Mouse (Mus musculus): ENCODE measurements at regions not wholly inside any gene's neighbourhood (a gene's known extent, or its start where the extent isn't known, plus 50 kb on each side); places are given as distances from the start of the nearest gene placed in this dataset.

DNA sequence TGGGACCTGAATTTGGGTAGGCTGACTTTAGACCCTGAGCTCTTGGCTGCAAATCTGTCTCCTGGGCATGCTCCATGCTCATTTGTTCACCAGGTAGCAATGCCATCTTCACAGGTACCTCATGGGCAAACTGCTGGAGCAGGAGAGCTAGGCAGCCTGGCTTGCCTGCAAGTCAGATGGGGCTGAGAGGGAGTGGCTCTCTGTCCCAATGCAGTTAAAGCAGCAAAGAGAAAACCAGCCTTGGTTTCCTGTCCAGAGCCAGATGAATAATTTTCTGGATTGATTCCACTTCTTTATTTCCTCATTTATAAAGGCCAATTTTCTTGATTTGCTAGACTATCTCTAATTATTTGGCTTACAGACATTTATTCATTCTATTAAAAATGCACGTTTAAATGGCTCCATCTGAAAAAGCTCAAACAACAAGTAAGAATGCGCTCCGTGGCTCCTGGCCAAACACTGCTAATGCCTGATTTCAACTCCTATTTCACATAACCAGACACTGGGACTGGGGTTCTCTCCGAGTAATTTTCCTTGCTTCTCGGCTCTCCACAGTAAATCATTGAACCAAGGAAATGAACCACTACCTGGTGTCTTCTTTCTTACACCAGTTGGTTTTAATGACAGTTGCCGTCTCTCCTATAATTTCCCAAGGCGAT is 60.5 kb downstream of the Rsl24d1 start:
- DNase-seq: no peak

DNA sequence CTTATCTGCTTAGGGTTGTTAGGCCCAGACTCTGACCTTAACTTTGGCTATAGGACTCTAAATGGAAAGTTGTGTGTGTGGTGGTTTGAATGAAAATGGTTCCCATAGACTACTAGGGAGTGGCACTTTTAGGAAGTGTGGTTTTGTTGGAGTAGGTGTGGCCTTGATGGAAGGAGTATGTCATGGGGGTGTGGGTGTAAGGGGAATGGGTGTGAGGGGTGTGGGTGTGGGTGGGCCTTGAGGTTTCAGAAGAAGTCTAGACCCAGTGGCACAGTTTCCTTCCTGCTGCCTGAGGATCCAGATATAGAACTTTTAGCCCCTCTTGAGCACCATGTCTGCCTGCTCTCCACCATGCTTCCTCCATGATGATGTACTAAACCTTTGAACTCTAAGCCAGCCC is 63.4 kb downstream of the Rsl24d1 start:
- no peak for DNase-seq

DNA sequence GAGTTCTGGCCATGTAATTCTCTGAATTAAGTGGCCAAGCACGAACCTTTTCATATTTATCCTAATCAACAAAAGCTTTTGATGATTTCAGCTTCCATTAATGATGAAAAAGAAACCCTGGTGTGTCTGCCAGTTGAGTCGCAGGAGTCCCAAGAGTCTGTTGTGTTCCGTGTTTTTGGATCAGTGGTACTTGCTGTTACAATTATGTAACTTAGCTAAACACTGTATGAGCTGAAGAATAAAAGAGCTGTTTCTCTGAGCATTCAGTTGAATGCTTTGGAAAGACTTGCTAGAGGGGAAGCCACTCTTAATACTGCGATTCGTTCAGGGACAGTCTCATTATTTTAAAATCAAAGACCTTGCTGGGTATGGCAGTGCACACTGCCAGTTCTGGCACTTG is 70.1 kb downstream of the Rsl24d1 start:
- DNase-seq: no peak

DNA sequence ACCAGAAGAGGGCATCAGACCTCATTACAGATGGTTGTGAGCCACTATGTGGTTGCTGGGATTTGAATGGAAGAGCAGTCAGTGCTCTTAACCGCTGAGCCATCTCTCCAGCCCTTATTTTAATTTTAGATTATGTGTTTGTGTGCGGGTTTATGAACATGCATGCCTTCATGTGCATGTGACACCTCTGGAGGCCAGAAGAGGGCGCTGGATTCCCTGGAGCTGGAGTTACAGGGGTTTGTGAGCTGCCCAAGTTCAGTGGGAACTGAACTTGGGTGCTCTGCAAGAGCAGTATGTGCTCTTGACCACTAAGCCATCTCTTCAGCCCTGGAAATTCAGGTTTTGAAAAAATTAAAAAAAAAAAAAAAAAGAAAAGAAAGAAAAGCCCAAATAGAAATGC is 71.7 kb downstream of the Rsl24d1 start:
- no peak for DNase-seq

DNA sequence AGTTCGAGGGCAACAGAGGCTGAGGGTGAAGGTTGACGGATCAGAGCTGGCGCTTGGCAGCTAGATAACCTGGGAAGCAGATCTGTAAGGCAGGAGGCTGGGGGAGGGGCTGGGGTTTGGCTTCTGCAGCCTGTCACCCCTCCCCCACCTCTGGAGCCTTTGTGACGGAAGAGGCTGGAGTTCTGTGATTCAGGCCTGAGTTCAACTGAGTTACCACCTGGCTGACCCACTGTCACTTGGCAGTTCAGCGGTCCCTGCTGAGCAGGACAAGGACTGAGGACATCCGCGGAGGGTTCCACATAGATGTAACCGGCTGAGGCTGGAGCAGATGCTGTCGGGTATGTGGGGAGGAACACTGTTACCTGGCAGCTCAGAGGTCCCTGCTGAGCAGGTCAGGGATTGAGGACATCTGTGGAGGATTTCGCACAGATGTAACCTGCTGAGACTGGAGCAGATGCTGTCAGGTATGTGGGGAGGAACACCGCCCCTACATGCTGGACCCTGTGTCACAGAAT is 79.1 kb downstream of the Rsl24d1 start:
- no peak for DNase-seq

DNA sequence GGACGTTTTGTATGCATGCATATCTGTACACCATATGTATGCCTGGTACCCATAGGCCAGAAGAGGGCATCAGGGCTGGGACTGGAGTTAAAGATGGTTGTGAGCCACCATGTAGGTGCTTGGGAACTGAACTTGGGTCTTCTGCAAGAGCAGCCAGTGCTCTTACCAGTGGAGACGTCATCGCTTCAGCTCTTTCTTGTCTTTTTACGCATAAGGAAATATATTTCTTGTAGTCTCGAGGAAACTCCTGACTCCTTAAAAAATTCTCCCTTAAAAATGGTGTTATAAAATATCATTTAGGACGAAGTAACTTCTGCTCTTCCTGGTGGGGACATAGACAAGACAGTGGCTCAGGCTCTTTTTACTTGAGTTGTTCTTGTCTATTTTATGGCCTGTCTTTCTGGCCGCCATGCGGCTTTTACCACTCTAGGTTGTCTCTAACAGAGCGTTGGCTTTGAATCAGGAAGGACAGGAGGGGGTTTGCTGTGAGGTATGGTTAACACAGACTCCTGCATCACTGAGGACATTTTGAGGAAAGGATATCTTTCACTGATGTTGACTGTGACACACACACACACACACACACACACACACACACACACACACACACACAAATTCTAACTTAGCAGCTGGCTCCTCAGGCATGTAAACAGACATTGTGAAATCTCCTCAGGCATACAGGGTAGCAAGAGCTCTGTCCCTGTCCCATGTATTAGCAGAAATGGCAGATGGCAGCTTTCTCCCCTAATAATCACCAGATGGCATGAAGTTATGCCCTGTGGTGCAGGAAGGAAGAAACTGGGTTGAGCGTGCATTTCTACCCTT is 85.2 kb downstream of the Rsl24d1 start:
- DNase-seq: no peak

DNA sequence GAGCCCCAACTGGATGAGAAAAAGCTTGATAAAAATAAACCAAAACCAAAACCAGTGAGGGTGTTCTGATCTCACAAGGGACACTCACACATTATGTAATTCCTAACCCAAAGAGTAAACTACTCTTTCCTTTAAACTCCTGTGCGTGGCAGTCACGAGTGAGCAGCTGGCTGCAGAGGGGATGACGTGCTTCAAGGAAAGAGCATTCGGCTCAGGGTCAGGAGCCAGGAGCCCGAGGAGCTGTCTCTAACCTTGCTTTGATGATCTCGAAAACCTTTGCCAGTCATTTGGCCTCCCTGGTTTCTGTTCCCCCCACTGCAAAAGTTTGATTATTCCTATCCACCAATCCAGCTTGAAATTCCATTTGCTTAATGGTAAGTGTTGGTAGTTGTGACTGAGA is 109.9 kb downstream of the Rsl24d1 start:
- DNase-seq: no peak

DNA sequence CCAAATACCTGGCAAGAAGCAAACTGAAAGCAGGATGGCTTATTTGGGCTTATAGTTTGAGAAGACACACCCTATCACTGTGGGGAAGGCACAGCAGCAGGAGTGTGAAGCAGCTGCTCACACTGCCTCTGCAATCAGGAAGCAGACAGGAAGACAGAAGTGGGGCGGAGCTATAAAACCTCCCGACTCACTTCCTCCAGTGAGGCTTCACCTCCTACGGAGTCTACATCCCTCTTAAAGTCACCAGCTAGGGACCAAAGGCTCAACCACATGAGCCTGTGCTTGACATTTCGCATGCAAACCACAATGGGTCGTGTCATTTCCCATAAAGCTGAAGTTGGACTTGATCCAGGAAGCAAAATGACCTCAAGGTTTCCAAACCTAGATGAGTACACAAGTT is 127.0 kb downstream of the Rsl24d1 start:
- DNase-seq: no peak

DNA sequence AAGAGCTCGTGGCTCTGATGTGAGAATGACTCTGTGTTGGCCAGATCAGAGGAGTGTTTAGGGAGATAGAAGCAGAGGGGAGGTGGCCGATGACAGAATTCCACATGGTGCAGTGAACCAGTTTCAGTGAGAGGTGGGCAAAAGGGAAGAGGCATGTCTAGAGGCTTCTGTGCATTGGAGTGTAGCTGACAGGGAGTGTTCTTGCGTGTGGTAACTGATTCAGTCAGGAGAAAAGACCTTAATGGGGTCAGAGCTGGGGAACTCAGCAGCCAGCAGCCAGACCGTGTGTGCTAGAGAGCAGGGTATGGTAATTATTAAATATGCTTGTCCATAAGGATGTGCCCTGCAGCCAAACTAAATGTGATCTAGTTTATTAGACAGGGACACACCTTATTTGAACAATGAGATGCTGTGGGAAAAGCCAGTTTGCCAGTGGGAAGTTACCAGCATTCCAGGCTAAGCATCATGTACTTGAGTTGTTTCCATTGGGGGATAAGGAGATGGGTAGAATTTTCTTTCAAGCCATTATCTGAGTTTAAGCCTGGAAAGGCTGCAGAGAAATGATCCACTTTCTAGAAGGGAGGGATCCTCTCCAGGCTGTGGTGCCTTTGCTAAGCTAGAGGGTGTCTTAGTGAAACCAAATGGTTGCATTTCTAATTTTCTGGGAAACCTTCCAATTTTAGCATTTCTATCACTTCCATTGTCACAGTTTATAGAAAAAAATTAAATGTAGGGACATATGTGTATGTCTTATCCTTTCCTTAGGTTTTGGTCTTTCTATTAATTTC is 129.5 kb downstream of the Rsl24d1 start:
- DNase-seq: no peak

DNA sequence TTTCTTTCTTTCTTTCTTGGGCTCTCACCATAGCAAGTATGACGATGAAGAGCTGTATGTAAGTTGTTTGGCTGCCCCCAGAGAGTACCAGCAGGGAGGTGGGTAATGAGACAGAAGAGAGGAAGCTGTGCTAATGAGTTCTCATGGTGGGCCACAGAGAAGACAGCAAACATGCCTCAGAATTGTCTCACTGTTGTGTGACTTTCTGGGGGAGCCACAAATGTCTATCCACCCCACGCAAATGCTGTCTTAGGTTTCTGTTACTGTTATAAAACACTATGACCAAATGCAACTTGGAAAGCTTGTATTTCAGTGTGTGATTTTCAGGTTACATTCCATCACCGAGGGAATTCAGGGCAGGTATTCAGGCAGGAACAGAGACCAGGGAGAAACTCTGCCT is 131.0 kb downstream of the Rsl24d1 start:
- no peak for DNase-seq

DNA sequence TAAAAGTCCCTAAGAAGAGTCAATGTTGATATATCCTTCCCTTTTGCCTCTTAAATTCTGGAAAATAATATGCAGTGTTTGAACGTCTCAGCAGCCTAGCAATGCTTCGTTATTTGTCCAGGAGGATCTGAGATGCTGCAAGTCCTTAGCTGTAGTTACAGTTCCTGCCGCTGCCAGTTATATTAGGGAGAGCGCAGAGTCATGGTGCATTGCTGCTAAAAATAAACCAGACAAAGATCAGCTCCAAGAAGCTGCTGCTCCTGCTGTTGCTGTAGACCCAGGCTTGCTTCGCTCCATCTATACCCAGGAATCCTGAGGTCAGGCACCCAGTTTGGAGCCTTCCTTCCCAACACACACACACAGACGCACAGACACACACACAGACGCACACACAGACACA is 132.3 kb downstream of the Rsl24d1 start:
- DNase-seq: no peak

DNA sequence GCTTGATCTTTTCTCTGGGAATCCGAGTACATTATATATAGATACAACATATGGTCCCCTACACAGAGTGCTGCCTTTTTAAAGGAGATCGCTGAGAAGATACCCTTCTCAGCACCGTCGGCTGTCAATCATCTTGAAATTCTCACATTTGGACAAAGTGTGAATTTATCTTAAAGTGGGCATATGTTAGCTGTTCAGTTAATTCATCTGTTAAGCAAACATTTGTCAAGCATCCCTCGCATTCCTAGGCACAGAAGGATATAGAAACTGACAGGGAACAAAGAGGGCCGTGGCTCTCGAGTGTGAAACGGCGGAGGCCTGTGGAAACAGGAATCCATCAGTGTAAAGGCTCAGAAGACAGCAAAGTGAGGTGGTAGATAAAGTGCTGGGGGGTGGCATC is 144.9 kb downstream of the Rsl24d1 start:
- DNase-seq: no peak

DNA sequence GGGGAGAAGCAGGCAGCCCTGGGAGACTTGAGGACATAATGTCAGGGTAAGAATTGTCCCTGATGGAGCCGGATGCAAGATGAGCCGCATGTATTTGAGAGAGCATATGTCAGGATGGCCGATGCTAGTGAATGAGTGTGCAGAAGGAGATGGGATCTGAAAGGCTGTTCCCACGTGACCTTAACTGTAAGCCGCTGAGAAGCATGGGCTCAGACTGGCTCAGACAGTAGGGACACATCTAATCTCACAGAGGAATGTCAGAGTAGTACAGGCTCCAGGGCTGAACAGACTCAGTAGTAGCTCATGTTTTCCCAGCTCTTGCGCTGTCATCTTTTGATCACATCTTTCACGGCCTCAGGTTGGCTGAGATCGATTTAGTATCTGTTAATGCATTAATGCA is 145.4 kb downstream of the Rsl24d1 start:
- DNase-seq: no peak

DNA sequence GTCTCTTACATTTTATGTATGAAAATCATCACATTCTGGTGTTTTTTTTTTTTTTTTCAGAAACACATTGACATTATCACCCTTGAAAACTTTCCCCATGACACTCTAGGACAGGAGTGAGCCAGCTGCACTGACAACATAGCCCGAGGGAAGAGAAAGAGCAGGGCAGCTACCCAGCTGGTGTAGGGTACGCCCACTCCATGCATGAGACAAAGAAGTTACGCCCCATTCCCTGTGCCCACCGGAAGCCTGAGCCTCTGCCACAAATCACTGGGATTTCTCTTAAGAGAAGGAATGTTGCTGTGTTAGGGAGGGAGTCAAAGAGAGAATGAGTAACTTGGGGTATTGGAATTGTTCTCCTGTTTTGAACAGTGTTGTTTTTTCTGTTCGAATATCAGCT is 149.5 kb downstream of the Rsl24d1 start:
- no peak for DNase-seq

DNA sequence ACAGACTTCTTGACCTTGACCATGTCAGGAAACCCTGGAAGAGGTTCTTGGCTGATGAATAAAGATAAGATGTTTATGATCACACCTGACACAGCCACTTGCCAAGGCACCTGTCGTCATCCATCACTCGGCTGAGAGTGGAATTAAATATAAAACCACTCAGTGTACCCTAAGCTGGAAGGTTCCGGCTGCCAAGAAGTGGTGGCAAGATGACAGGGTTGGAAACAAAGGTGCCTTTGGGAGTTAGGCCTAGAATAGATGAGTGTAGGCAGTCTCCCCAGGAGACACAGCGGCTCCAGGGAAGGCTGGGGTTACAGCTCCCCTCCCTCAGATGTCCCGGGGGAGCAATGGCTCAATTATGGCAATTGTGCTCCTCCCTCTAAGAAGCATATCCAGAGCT is 157.0 kb downstream of the Rsl24d1 start:
- DNase-seq: no peak

DNA sequence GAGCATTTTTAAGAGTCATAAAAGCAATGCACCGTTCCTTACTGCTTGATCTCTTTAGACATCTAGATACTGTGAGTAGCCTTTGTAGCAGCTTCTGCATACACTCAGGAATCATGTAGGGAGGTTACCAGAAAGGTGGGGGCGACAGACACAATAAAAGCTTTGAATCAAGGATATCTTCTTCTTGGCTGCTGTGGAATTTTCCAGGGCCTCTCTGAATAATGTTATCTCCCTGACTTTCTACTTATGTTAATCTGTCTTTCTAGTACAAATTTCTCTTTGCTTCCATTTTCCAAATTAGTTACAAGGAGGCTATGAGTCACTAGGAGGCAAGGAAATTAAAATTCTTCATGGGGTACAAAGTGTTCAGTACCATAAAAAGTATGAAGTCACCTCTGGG is 159.4 kb downstream of the Rsl24d1 start:
- no peak for DNase-seq

DNA sequence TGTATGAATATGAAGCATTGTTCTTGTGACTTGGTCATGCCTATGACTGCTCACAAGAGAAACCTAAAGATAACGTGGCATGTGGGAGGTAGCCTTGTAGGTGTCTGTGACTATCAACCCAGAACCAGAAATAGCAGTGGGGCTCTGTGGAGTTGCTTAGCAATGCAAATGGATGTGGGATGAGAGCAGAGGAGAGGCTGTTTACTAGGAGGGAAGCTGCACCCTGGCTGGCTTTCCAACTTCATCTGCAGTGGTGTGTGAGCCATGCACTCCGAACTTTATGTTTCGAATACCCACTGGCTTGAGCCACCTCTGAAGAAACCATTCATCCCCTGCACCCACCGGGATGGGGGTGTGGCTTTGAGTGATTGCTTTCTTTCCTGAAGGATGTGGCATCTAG is 160.5 kb downstream of the Rsl24d1 start:
- peak; percentile 16 for DNase-seq

DNA sequence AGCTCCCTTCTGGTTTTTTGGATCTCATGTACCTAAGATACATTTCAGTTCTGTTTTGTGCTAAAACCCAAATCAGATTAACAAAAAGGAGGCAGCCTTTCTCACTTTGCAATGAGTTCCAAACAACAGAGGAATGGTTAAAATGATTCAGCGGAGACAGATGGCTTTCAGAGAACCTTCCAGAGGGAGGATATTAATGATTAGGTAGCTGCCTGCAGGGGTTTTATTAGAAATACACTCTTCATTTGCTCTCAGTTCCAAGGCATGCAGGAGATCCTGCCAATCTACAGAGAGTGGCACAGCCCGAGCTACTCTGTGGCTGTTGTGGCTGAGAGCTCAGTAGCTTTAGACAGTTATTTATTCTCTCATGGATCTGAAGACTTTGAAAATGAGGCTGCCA is 162.4 kb downstream of the Rsl24d1 start:
- DNase-seq: no peak

DNA sequence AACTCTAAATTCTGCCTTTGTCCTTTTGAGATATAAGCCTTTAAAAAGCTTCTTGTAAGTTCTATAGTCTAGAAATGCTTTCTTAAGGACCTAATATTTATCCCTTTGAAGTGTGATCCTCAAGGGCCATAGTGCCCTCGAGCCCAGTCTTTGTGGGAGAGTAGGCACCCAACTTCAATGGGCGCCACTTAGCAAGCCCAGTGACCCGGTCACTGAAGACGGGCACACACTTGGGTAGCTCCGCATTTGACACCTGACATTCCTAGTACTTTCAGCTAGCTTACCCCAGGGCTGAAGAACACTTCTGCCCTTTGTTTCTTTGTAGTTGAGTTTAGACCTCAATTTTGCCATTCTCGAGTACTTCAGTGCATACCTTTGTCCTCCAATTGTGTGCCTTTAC is 182.1 kb downstream of the Rsl24d1 start:
- DNase-seq: no peak

DNA sequence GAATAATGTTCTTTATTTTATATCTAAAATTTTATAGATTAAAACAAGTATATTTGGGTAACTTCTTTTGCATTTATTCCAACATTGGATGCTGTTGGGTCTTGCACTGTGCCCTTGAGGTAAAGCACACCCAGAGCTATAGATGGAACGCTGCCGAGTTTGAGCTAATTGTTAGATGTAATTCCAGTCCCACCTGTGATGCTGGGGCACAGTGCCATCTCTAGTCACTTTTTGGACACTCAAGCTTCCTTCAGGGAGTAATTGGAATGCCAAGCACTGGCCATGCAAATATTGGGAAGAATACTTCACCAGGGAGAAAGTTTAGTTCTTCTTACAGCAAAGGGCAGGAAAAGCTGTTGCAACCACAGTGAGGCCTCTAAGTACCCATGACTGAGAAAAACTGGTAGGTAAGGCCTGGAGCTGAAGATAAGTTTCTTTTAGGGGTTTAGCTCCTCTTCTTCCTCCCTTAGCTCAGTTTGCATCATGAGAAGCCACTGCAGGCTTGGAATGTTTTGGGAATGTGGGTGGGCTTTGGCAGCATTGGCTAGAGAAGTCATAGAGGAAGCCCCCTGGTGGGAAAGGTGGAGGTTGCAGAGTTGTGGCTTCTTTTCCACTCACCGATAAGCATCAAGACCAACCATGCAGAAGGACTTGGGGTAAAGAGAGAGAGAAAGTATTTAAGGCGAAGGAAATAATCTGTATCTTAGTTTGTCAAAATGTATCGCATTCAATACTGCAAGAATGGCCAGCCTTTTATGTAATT is 189.1 kb downstream of the Rsl24d1 start:
- DNase-seq: no peak

DNA sequence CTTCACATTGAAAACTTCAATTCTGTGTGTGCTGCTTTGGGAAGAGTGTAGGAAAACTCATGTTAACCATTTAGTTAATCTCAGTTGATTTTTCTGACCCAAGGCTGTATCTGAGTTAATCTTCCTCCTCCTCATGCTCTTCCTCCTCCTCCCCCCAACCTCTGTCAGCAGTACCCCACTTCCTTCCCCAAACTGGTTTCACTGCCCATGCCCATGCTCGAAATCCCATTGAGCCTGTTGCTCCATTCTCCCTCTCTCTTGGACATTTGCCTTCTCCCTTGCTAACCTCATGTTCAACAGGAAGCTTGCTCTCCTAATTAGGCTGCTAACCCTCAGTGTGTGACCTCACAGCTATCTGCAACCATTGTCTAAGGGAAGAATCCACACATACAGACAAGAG is 203.8 kb downstream of the Rsl24d1 start:
- no peak for DNase-seq

DNA sequence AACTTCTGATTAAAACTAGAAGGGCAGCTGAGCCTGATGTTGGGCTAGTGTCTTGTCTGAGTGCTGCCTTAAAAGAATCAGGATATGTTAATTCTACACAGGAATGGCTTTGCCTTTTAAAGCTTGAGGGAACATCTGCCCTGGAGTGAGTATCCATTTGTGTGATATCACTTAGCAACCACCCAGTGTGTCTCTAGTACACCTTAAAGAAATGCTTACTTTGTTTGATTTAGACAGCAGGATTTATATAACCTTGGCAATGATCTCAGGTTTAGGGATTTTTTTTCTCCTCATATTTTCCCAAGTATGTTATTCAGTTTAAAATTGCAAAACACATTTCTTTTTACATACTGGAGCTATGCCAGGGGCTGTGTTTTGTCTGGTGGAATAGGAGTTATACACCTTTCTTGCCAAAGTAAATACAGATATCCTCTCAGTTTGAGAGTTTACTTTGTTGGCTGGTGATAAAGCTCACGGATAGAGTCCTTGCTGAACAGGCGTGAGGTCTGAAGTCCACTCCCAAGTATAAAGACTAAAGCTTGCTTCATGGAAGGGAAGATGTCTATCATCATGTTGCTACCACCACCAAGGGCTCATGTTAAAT is 206.6 kb downstream of the Rsl24d1 start:
- DNase-seq: no peak

DNA sequence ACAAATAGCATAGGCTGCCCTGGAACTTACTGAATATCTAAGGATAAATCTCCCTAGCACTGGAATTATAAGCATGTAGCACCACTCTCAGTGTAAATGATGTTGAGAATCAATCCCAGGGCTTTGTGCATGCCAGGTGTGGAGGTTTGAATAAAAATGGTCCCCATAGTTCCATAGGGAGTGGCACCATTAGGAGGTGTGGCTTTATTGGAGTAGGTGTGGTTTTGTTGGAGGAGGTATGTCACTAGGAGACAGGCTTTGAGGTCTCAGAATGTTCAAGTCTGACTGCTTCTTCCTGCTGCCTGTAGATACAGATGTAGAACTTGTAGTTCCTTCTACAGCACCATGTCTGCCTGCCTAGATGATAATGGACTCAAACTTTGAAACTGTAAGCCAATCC is 217.8 kb downstream of the Rsl24d1 start:
- DNase-seq: no peak

All from right cerebral cortex, postnatal 14 days (tissue).